Mouse (Mus musculus) embryonic facial prominence, embryonic 13.5 days (tissue): ENCODE measurements around the gene Lrig2. TPM values are rescaled to one million over a fixed set of nuclear protein-coding genes. Genes with fewer than 3 reads are reported as not detected.

Experiments used
- ATAC-seq: fragments of 200-750 bp; cut with Nextera tagmentation; 2 replicates; pipeline ENCODE4 v1.8.0; 2017; ENCODE audit warnings: low read depth; ENCODE audit not compliant: insufficient number of reproducible peaks, insufficient read depth, low FRiP score, low TSS enrichment
- H3K27ac ChIP-seq: fragments of 300-500 bp; sonication (generic); 2 replicates; pipeline ENCODE4 v1.5.1; 2015; ENCODE audit warnings: moderate library complexity, mild to moderate bottlenecking, inconsistent platforms
- H3K27me3 ChIP-seq: fragments of 300-500 bp; sonication (generic); 2 replicates; pipeline ENCODE4 v1.6.1; 2015; ENCODE audit warnings: mild to moderate bottlenecking, inconsistent platforms
- H3K36me3 ChIP-seq: fragments of 300-500 bp; sonication (generic); 2 replicates; pipeline ENCODE4 v1.6.1; 2015; ENCODE audit warnings: mild to moderate bottlenecking, inconsistent platforms
- H3K4me1 ChIP-seq: fragments of 300-500 bp; sonication (generic); 2 replicates; pipeline ENCODE4 v1.6.1; 2015; ENCODE audit warnings: inconsistent platforms
- H3K4me2 ChIP-seq: fragments of 300-500 bp; sonication (generic); 2 replicates; pipeline ENCODE4 v1.6.1; 2015; ENCODE audit warnings: moderate library complexity, mild to moderate bottlenecking, inconsistent platforms
- H3K4me3 ChIP-seq: fragments of 300-500 bp; sonication (generic); 2 replicates; pipeline ENCODE4 v1.5.1; 2015; ENCODE audit warnings: mild to moderate bottlenecking, inconsistent platforms
- H3K9ac ChIP-seq: fragments of 300-500 bp; sonication (generic); 2 replicates; pipeline ENCODE4 v1.6.1; 2015; ENCODE audit warnings: mild to moderate bottlenecking, inconsistent platforms
- H3K9me3 ChIP-seq: fragments of 300-500 bp; sonication (generic); 2 replicates; pipeline ENCODE4 v1.6.1; 2016; ENCODE audit warnings: inconsistent platforms
- WGBS: fragments of 180-500 bp; shearing (Covaris S2); methylation state at CpG from one replicate; pipeline ENCODE4 v1.1.7; 2015; ENCODE audit warnings: mixed read lengths; 5-methylcytosine and 5-hydroxymethylcytosine counted together
- polyA plus RNA-seq: library from polyadenylated mRNA; unstranded; fragments of >200 nt; fragmentation: Nextera tagmentation; extraction: Ambion mirVana; gene quantifications from 2 replicates; pipeline ENCODE4 v1.2.1, GENCODE M21; 2015

Lrig2 gene
- polyA plus RNA-seq, 1 experiment from 2014 or later, result 21.1 TPM

DNA sequence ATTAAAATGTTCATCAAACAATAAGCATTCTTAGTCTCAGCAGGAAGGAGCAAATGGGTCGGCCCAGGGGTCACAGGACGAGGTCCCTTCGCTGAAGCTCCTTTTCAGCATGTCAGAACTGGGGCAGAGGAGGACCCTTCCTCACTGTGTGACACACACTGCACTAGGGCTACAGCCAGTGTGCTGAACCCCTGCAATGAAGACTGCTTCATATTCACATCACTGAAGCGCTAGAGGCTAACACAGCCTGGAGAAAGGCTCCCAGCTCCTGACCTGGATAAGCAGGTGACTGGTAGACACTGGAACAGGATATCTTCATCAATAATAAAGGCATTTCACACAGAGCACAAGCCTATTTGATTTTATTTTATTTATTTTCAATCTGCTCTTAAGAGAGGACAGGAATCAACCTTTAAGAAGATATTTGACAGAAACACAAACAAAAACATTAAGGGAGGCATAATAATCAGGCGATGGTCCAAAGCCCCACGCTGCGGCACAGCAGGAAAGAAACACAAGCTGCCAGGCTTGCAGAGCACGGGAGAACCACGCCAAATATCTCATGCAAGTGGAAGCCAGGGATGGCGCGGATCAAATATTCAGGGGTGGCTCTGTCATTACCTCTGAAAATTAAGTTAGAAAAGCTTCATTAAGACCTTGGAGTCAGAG lies 115.5 kb downstream of the Lrig2 start:
- Histone ChIP-seq H3K27me3 (no peaks in the 10 kb centered on the region), H3K36me3 (no peaks in the 10 kb centered on the region), H3K4me2 (no peak overlapping the region), H3K4me1 (peaks cover 10% of the 10 kb centered on the region; the same call in 1 of the 2 replicates), H3K27ac (no peak overlapping the region), H3K9ac (no peak overlapping the region), H3K4me3 (no peak overlapping the region), H3K9me3 (no peaks in the 10 kb centered on the region)
- WGBS, result 53% methylated on average over 11 of the region's 11 CpGs
- no peak for ATAC-seq

DNA sequence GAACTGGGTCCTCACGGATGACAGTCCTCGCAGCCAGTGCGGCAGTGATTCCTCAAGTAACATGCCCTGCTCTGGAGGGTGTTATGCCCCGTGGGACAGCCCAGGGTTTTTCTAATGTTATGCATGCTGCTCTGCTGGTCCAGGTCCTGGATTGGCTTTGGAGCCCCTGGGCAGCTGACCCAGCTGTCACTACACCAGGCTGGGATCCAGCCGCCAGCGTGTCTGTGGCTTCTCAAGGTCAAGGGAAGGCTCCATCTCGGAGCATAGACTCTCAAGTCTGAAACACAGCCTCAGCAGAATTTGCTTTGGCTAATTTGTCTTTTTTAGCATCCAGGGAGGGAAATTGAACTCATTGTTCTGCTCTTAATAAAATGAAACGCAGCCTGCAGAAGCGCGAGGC lies 121.6 kb downstream of the Lrig2 start:
- H3K4me3 ChIP-seq, result no peak overlapping the region
- H3K4me2 ChIP-seq, result no peak overlapping the region
- no peak overlapping the region for H3K9ac ChIP-seq
- ATAC-seq, result no peak
- 72% methylated on average over 10 of the region's 10 CpGs for WGBS
- no peaks in the 10 kb centered on the region for H3K27me3 ChIP-seq
- H3K27ac ChIP-seq, result no peak overlapping the region
- no peaks in the 10 kb centered on the region for H3K9me3 ChIP-seq
- H3K4me1 ChIP-seq, result peaks cover 7% of the 10 kb centered on the region
- H3K36me3 ChIP-seq, result no peaks in the 10 kb centered on the region

DNA sequence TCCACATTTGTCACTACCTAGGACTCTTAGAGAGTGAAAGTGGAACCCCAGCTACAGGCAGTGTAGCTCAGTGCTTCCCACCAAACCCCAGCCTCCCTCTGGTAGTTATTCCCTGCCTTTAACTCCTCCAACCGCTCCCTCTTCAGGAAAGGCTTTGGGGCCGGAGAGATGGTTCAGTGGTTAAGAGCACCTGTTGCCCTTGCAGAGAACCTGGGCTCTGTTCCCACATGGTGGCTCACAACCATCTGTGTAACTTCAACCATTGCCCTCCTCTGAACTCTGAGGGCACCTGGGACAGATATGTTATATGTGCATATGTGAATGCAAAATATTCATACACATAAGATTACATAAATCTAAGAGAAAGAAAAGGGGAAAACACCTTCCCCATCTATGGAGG lies 122.3 kb downstream of the Lrig2 start:
- H3K4me3 ChIP-seq, result no peak overlapping the region
- 77% methylated on average over 2 of the region's 2 CpGs for WGBS
- H3K9ac ChIP-seq, result no peak overlapping the region
- no peaks in the 10 kb centered on the region for H3K36me3 ChIP-seq
- H3K4me2 ChIP-seq, result no peak overlapping the region
- no peaks in the 10 kb centered on the region for H3K9me3 ChIP-seq
- peaks cover 7% of the 10 kb centered on the region for H3K4me1 ChIP-seq
- no peak for ATAC-seq
- no peaks in the 10 kb centered on the region for H3K27me3 ChIP-seq
- no peak overlapping the region for H3K27ac ChIP-seq

DNA sequence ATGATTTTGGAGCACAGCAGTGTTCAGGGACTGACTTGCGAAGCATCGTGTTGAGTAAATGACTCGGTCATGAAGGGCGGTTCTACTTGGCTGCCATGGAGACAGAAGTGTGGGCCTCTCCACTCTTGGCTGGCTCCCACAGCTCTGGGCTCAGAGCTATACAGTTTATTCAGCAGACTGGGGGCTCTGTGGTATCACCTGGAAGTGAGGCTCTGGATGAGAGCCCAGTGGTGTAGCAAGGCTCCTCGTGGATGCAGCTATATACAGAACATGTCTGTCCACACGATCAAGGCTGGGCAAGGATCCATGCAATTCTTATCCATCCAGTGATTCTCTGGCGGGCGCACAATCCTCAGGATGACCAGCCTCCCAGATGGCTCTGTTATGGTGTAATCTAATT lies 126.1 kb downstream of the Lrig2 start:
- 79% methylated on average over 8 of the region's 8 CpGs for WGBS
- peaks cover 13% of the 10 kb centered on the region for H3K4me1 ChIP-seq
- no peak overlapping the region for H3K4me2 ChIP-seq
- H3K9me3 ChIP-seq, result no peaks in the 10 kb centered on the region
- H3K27me3 ChIP-seq, result no peaks in the 10 kb centered on the region
- no peak overlapping the region for H3K4me3 ChIP-seq
- H3K27ac ChIP-seq, result no peak overlapping the region
- no peaks in the 10 kb centered on the region for H3K36me3 ChIP-seq
- no peak overlapping the region for H3K9ac ChIP-seq
- ATAC-seq, result no peak

DNA sequence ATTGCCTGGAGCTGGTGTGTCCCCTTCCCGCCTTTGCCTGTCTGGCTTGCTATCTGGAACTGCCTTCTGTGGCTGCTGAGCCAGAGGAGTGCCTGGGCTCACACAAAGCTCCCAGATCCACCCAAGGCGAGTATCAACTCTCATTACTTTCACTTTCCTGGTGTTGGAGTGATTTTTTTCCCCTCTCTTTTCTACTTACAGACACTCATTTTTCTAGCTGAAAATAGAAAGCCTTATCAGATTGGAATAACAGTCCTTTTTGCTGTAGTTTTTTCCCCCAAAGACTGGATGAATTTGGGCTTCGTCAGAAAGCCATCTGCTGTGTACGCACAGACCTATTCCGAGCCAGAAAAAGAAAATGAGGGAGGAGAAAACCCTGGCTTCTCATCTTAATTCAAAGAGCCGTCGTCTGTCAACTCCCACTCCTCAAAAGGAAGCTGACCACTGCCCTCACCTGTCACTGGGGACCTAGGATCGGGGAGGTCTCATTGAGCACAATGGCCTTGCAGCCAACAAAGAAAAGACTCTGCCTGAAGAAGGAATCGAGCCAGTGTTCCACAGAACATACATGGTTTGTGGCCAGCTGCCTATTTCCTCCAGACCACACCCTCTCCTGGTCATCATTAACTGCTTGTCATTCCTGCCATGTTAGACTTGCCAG lies 127.9 kb downstream of the Lrig2 start:
- Histone ChIP-seq H3K4me1 (peaks cover 9% of the 10 kb centered on the region; the same call in 1 of the 2 replicates), H3K36me3 (no peaks in the 10 kb centered on the region), H3K27me3 (no peaks in the 10 kb centered on the region), H3K9ac (no peak overlapping the region), H3K4me2 (peak overlapping the region; percentile 1; the same call in 1 of the 2 replicates), H3K9me3 (no peaks in the 10 kb centered on the region), H3K4me3 (no peak overlapping the region), H3K27ac (no peak overlapping the region)
- 59% methylated on average over 9 of the region's 9 CpGs for WGBS
- no peak for ATAC-seq

DNA sequence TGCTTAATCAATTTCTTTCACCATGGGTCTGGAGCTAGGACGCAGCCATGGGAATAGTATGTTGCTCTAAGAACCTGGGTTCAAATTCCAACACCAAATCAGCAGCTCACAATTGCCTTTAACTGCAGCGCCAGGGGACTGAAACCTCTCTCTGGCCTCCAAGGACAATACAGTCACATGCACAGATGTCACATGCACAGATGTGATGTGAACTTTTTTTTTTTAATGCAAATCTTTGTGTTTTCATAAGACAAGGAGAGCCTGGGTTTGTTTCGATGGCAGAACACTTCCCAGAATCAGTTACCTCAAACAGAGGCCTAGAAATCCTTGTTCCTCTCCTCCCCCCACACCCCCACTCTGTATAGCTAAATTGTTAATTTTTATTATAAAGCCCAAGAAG lies 133.5 kb downstream of the Lrig2 start:
- Histone ChIP-seq H3K4me3 (no peak overlapping the region), H3K9ac (no peak overlapping the region), H3K27me3 (no peaks in the 10 kb centered on the region), H3K36me3 (no peaks in the 10 kb centered on the region), H3K9me3 (no peaks in the 10 kb centered on the region), H3K27ac (no peak overlapping the region), H3K4me1 (peaks cover 13% of the 10 kb centered on the region), H3K4me2 (no peak overlapping the region)
- WGBS, result 60% methylated on average over 3 of the region's 3 CpGs
- ATAC-seq, result no peak

DNA sequence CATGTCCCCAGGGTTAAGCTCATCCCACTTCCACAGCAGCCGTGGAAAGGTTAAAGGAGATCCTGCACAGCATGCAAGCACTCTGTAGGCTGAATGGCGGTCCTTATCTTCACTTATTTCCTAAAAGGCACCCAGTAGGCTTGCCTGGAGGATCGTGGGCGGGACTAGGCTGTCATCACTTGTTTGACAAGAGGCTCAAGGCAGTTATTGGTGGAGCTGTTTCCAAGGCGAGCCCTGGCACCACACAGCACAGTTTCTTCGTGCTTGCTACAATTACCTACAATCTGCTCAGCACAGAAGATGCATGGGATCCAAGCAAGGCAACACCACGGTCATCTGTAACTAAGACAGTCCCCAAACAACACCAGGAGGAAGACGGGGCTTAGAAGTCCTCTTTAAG lies 137.8 kb downstream of the Lrig2 start:
- WGBS, result 86% methylated on average over 8 of the region's 8 CpGs
- H3K4me1 ChIP-seq, result peaks cover 13% of the 10 kb centered on the region
- no peaks in the 10 kb centered on the region for H3K27me3 ChIP-seq
- no peak overlapping the region for H3K9ac ChIP-seq
- no peaks in the 10 kb centered on the region for H3K36me3 ChIP-seq
- no peak for ATAC-seq
- no peaks in the 10 kb centered on the region for H3K9me3 ChIP-seq
- no peak overlapping the region for H3K27ac ChIP-seq
- no peak overlapping the region for H3K4me3 ChIP-seq
- H3K4me2 ChIP-seq, result no peak overlapping the region

DNA sequence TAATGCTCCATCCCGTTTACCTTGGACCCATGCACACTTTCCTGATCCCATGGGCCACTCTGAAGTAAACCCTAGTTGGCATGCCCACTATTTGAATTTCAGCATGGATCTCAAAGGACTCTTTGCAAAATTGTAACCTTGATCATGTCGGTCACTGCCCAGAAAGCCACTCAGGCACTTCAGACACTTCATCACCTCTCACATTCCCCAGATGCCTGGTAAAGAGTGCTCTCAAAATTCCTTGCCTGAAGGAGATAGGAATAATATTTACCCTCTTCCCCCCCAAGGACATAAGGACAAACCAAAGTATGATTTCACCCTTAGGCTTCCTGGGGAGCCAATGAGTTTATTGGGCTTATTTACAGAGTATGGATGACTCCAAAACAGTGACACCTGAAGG lies 139.3 kb downstream of the Lrig2 start:
- H3K4me3 ChIP-seq, result no peak overlapping the region
- H3K9me3 ChIP-seq, result no peaks in the 10 kb centered on the region
- 89% methylated on average over 2 of the region's 2 CpGs for WGBS
- no peaks in the 10 kb centered on the region for H3K36me3 ChIP-seq
- no peak overlapping the region for H3K27ac ChIP-seq
- no peak overlapping the region for H3K4me2 ChIP-seq
- no peak for ATAC-seq
- H3K27me3 ChIP-seq, result no peaks in the 10 kb centered on the region
- peaks cover 5% of the 10 kb centered on the region; the same call in 1 of the 2 replicates for H3K4me1 ChIP-seq
- H3K9ac ChIP-seq, result no peak overlapping the region

DNA sequence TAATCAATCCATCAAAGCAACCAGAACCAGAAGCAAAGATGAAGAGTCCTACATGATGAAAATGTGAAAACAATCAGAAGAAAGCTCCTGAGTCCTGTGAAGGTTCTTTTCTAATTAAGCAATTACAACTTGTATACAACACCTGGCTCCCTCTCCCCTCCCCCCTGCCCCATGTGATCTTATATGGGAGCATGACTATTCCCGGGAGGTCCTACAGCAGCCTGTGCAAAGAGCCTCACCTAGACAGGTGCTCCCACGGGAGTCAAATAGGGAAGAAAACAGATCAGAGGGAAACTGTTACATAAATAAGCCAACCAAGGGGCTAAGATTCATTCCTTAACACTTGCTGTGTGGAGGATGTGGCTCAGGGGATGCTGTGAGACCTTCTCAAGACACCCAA lies 143.8 kb downstream of the Lrig2 start:
- Histone ChIP-seq H3K4me1 (0 out of 2 replicates have a peak, but pooled peaks cover 4% of the 10 kb centered on the region), H3K9me3 (no peaks in the 10 kb centered on the region), H3K27ac (no peak overlapping the region), H3K36me3 (no peaks in the 10 kb centered on the region), H3K9ac (no peak overlapping the region), H3K4me3 (no peak overlapping the region), H3K27me3 (no peaks in the 10 kb centered on the region), H3K4me2 (no peak overlapping the region)
- ATAC-seq, result no peak
- 65% methylated on average over 2 of the region's 2 CpGs for WGBS

DNA sequence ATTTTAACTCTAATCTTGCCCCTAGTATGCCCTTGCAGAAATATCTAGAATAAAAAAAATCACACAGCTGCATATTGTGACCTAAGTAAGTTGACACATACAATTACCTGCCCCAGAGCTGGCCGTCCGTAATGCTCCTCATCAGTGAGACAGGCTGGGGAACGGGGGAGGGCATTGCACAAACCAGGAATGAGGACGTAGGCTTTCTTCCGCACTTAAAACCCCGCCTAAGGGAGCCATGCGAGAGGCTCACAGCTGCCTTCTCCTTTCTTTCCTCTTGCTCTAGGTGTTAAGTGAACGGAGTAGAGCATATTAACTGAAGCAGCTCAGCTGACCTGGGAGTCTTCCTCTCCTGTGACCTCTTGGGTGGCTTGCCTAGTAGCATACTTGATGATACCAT lies 149.9 kb downstream of the Lrig2 start:
- no peak overlapping the region for H3K4me3 ChIP-seq
- H3K4me2 ChIP-seq, result no peak overlapping the region
- peaks cover 13% of the 10 kb centered on the region; the same call in 1 of the 2 replicates for H3K4me1 ChIP-seq
- H3K27me3 ChIP-seq, result no peaks in the 10 kb centered on the region
- H3K9ac ChIP-seq, result no peak overlapping the region
- no peak for ATAC-seq
- no peak overlapping the region for H3K27ac ChIP-seq
- H3K36me3 ChIP-seq, result no peaks in the 10 kb centered on the region
- WGBS, result 62% methylated on average over 8 of the region's 8 CpGs
- H3K9me3 ChIP-seq, result no peaks in the 10 kb centered on the region

DNA sequence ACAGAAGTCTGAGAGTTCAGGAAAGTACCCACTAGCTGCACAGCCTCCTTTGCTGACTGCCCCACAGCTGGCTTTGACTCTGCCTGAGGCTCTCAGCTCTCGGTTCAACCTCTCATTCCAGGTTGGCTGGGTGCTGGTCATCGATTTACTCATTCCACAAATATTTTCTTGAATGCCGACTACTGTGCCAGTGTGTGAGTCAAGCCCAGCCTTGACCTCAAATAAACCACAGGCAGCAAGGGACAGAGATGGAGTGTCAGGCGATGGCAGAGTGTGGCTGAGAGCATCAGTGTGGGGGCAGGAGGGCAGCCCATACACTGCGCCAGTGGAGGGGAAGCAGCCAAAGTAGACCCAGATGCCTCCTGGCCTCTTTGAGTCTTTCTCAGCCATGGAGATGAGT lies 151.4 kb downstream of the Lrig2 start:
- Histone ChIP-seq H3K27me3 (no peaks in the 10 kb centered on the region), H3K9me3 (no peaks in the 10 kb centered on the region), H3K9ac (no peak overlapping the region), H3K4me2 (no peak overlapping the region), H3K27ac (no peak overlapping the region), H3K4me3 (no peak overlapping the region), H3K36me3 (no peaks in the 10 kb centered on the region), H3K4me1 (peaks cover 9% of the 10 kb centered on the region; the same call in 1 of the 2 replicates)
- no peak for ATAC-seq
- WGBS, result 47% methylated on average over 5 of the region's 5 CpGs
